Mouse (Mus musculus) C2C12 (cell line): Measurements from ENCODE around the gene Rnf126. TPM values are rescaled to one million over a fixed set of nuclear protein-coding genes. Genes with fewer than 3 reads are reported as not detected.

Experiments
- H3K27me3 ChIP-seq: one replicate; pipeline ENCODE4 v1.6.1; 2011; ENCODE audit not compliant: control insufficient read depth, insufficient read depth, insufficient read length
- H3K36me3 ChIP-seq: one replicate; pipeline ENCODE4 v1.6.1; 2011; ENCODE audit not compliant: control insufficient read depth, insufficient read depth
- H3K4me3 ChIP-seq: one replicate; pipeline ENCODE4 v1.5.1; 2011; ENCODE audit warnings: mild to moderate bottlenecking, control low read depth; ENCODE audit not compliant: poor library complexity, insufficient read depth, severe bottlenecking
- H3K79me2 ChIP-seq: one replicate; pipeline ENCODE4 v1.6.1; 2011; ENCODE audit not compliant: control insufficient read depth, insufficient read depth
- H3K79me3 ChIP-seq: one replicate; pipeline ENCODE4 v1.6.1; 2011; ENCODE audit warnings: low read depth, control low read depth
- H3ac ChIP-seq: one replicate; pipeline ENCODE3; 2011; ENCODE audit warnings: low read depth; ENCODE audit not compliant: control insufficient read depth, insufficient read length
- CEBPB ChIP-seq: IDR thresholded peaks from one replicate; pipeline ENCODE4 v1.6.1; 2011; ENCODE audit warnings: low read depth, mild to moderate bottlenecking, control low read depth, moderate library complexity
- CTCF ChIP-seq: IDR thresholded peaks from one replicate; pipeline ENCODE4 v1.5.1; 2011; ENCODE audit not compliant: control insufficient read depth, insufficient read depth, insufficient read length
- FOSL1 ChIP-seq: IDR thresholded peaks from one replicate; pipeline ENCODE4 v1.8.0; 2011; ENCODE audit warnings: mild to moderate bottlenecking, low read length; ENCODE audit not compliant: poor library complexity, insufficient read depth, severe bottlenecking
- MAX ChIP-seq: IDR thresholded peaks from one replicate; pipeline ENCODE4 v1.6.1; 2011; ENCODE audit warnings: mild to moderate bottlenecking, control low read depth
- MYOD1 ChIP-seq: IDR thresholded peaks from one replicate; pipeline ENCODE4 v1.6.1; 2011; ENCODE audit warnings: low read depth; ENCODE audit not compliant: control insufficient read depth, insufficient read length
- MYOG ChIP-seq: IDR thresholded peaks from one replicate; pipeline ENCODE4 v1.6.1; 2011; ENCODE audit not compliant: control insufficient read depth, insufficient read length; ENCODE audit errors: extremely low read depth
- USF1 ChIP-seq: IDR thresholded peaks from one replicate; pipeline ENCODE4 v1.6.1; 2011; ENCODE audit warnings: low read depth, mild to moderate bottlenecking, control low read depth, moderate library complexity
- polyA plus RNA-seq: library from polyadenylated mRNA; unstranded; fragments of >200 nt; fragmentation: generic; extraction: Trizol; gene quantifications from one replicate; pipeline ENCODE4 v1.2.1, GENCODE M21; 2012; ENCODE audit warnings: missing spikeins

Rnf126 gene
- polyA plus RNA-seq, 1 experiment = 116 TPM

DNA sequence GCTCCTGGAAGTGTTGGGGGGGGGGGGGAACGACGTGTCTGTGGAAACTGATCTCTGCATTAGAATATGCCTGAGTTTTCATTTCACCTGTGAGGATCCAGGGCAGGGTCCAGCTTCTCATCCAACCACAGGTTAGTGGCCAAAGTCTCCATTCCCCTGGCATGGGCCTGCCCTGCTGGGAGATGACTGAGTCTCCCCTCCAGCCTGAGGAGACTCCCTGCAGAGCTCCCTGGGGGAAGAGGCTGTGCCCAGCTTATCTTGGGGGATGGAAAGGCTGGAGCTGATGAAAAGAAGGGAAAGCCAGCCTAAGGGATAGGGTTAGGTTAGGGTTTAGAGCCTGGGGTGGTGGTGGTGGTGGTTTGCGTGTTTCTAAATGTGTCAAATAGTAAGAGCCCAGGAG lies 35.1 kb upstream of the Rnf126 start:
- H3K4me3 ChIP-seq = no peak overlapping the region
- H3ac ChIP-seq = no peak overlapping the region
- no peaks in the 10 kb centered on the region for H3K27me3 ChIP-seq
- no peaks in the 10 kb centered on the region for H3K36me3 ChIP-seq
- TF ChIP-seq MYOG = no peak
- TF ChIP-seq MYOD1 = no peak
- TF ChIP-seq MAX = no peak
- TF ChIP-seq FOSL1 = no peak
- TF ChIP-seq CEBPB = no peak
- no peak for TF ChIP-seq USF1
- no peak for TF ChIP-seq CTCF
- H3K79me3 ChIP-seq = peaks cover 2% of the 10 kb centered on the region
- H3K79me2 ChIP-seq = peaks cover 28% of the 10 kb centered on the region

DNA sequence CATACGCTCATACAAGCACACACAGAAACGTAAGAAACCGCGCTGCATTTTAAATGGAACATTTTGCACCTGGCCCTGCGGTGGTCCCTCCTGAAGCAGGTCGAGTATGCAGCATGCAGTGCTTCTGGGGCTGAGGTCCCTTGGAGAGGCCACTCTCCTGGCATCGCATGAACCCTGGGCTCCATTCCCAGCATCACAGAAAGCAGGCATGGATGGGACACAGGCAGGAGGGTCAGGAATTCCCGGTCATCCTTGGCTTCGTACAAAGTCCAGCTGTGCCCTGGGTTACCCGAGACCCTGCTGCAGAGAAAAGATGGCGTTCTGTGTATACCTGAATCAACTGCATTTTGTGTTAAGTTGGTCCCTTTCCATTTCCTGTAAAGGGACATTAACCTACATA lies 33.8 kb upstream of the Rnf126 start:
- no peak for TF ChIP-seq MYOD1
- no peak for TF ChIP-seq MAX
- no peak for TF ChIP-seq MYOG
- no peak for TF ChIP-seq USF1
- TF ChIP-seq CEBPB = no peak
- no peak for TF ChIP-seq CTCF
- TF ChIP-seq FOSL1 = no peak
- Histone ChIP-seq H3ac (no peak overlapping the region), H3K4me3 (no peak overlapping the region), H3K79me2 (peaks cover 40% of the 10 kb centered on the region), H3K79me3 (peaks cover 2% of the 10 kb centered on the region), H3K36me3 (no peaks in the 10 kb centered on the region), H3K27me3 (no peaks in the 10 kb centered on the region)

DNA sequence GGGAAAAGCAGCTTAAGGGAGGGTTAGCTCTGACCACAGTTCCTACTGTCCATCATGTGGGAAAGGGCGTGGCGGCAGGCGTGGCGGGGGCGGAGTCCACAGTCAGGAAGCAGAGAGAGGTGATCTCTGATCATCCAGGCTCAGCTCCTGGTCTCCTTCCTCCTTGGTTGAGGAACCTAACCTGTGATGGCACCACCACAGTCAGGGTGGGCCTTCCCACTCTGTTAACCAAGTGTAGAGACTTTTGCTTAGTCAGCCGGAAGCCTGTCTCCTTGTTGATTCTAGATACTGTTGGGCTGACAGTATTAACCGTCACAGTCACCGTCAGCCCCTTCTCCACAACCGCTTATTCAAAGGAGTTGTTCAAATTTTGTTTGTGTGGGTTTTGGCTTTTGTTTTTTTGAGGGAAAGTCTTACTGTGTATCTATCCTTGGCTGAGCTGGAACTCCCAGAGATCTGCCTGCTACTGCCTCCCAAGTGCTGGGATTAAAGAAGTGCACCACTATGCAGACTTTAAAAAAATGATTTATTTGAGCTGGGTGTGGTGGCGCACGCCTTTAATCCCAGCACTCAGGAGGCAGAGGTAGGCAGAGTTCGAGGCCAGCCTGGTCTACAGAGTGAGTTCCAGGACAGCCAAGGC lies 31.7 kb upstream of the Rnf126 start:
- Histone ChIP-seq H3K79me2 (peaks cover 57% of the 10 kb centered on the region), H3K4me3 (no peak overlapping the region), H3K27me3 (no peaks in the 10 kb centered on the region), H3K79me3 (peaks cover 2% of the 10 kb centered on the region), H3ac (no peak overlapping the region), H3K36me3 (no peaks in the 10 kb centered on the region)
- no peak for TF ChIP-seq FOSL1

DNA sequence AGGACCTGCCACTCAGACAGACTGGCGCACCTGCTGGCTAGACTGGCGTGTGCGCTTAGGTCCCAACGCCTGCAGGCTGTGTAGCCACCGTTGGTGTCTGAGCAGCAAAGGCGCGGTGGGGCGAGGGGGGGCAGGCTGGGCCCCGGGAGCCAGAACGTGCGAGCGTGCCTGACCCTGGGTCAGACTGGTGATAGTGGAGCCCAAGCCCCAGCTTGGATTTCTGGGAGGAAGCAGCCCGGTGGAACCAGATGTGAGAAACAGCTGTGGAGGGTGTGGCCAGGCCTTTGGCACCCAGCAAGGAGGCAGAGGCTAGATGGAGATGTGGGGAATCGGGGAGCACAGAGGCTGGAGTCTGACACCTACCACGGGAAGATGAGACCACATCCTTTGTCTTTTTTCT lies 30.6 kb upstream of the Rnf126 start:
- TF ChIP-seq MYOG = no peak
- TF ChIP-seq CEBPB = no peak
- no peak for TF ChIP-seq MAX
- TF ChIP-seq USF1 = no peak
- no peak for TF ChIP-seq FOSL1
- no peak for TF ChIP-seq MYOD1
- TF ChIP-seq CTCF = no peak
- Histone ChIP-seq H3K4me3 (no peak overlapping the region), H3K36me3 (no peaks in the 10 kb centered on the region), H3K27me3 (no peaks in the 10 kb centered on the region), H3K79me3 (peaks cover 2% of the 10 kb centered on the region), H3ac (no peak overlapping the region), H3K79me2 (peaks cover 57% of the 10 kb centered on the region)

DNA sequence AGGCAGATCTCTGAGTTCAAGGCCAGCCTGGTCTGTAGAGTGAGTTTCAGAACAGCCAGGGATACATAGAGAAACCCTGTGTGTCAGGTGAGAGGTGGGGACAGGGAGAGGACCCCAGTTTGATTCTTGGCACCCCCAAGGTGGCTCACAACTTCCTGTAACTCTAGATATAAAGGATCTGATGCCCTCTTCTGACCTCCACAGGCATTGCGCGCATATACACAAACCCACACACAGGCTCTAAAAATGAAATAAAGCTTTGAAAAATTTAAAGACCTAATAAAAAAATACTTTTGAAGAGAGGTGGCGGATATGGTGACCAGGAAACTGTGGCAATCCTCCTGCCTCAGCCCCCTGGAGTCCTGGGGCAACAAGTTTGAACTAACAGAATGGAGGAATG lies 29.2 kb upstream of the Rnf126 start:
- Histone ChIP-seq H3K27me3 (no peaks in the 10 kb centered on the region), H3K4me3 (no peak overlapping the region), H3K79me3 (no peaks in the 10 kb centered on the region), H3K36me3 (no peaks in the 10 kb centered on the region), H3K79me2 (peaks cover 57% of the 10 kb centered on the region), H3ac (no peak overlapping the region)
- no peak for TF ChIP-seq CTCF
- no peak for TF ChIP-seq USF1
- TF ChIP-seq FOSL1 = no peak
- TF ChIP-seq MAX = no peak
- no peak for TF ChIP-seq MYOD1
- no peak for TF ChIP-seq CEBPB
- TF ChIP-seq MYOG = no peak

DNA sequence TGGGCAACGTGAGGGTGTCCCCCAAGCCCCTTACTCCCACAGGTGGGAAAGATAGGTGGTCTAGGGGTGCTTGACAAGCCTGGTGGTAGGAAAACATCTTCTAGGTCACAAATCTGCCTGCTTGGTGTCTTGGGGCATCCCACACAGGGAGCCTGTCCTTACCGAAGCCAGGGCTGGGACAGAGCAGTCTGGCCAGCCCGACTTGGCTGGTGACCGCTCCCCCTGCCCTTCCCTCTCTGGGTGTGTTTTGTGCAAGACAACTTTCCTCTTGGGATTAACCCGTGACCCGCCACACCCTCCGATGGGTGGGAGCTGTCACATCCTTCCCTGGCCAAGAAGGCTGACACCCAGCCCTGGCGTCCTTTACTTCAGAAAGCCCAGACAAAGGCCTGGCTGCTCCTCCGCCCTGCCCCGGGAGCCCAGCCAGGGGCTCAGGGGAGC lies 27.8 kb upstream of the Rnf126 start:
- Histone ChIP-seq H3K79me2 (peaks cover 53% of the 10 kb centered on the region), H3ac (peak overlapping the region; percentile 63), H3K27me3 (no peaks in the 10 kb centered on the region), H3K79me3 (no peaks in the 10 kb centered on the region), H3K36me3 (no peaks in the 10 kb centered on the region), H3K4me3 (peak overlapping the region; percentile 50)
- TF ChIP-seq CTCF (no peak), CEBPB (no peak), MAX (no peak), FOSL1 (no peak), USF1 (no peak), MYOD1 (no peak), MYOG (no peak)
